Mouse (Mus musculus) embryonic facial prominence, embryonic 12.5 days (tissue): ENCODE results near the gene Nmnat2. TPM values are rescaled to one million over a fixed set of nuclear protein-coding genes. Genes with fewer than 3 reads are reported as not detected.

Source experiments
- ATAC-seq: fragments of 200-750 bp; cut with Nextera tagmentation; 2 replicates; pipeline ENCODE4 v1.8.0; 2017; ENCODE audit not compliant: insufficient number of reproducible peaks, insufficient read depth, low FRiP score, low TSS enrichment
- H3K27ac ChIP-seq: fragments of 300-500 bp; sonication (generic); 2 replicates; pipeline ENCODE4 v1.5.1; 2016; ENCODE audit warnings: mild to moderate bottlenecking
- H3K27me3 ChIP-seq: fragments of 300-500 bp; sonication (generic); 2 replicates; pipeline ENCODE4 v1.6.1; 2016; ENCODE audit warnings: mild to moderate bottlenecking, moderate library complexity
- H3K36me3 ChIP-seq: fragments of 300-500 bp; sonication (generic); 2 replicates; pipeline ENCODE4 v1.6.1; 2016; ENCODE audit warnings: mild to moderate bottlenecking
- H3K4me1 ChIP-seq: fragments of 300-500 bp; sonication (generic); 2 replicates; pipeline ENCODE4 v1.6.1; 2016
- H3K4me2 ChIP-seq: fragments of 300-500 bp; sonication (generic); replicated peaks from 2 replicates; pipeline ENCODE4 v1.6.1; 2016; ENCODE audit warnings: mild to moderate bottlenecking, moderate library complexity
- H3K4me3 ChIP-seq: fragments of 300-500 bp; sonication (generic); 2 replicates; pipeline ENCODE4 v1.5.1; 2016; ENCODE audit warnings: mild to moderate bottlenecking
- H3K9ac ChIP-seq: fragments of 300-500 bp; sonication (generic); 2 replicates; pipeline ENCODE4 v1.6.1; 2016; ENCODE audit warnings: mild to moderate bottlenecking, moderate library complexity
- H3K9me3 ChIP-seq: fragments of 300-500 bp; sonication (generic); 2 replicates; pipeline ENCODE4 v1.6.1; 2016; ENCODE audit warnings: mild to moderate bottlenecking, moderate library complexity
- WGBS: fragments of 180-500 bp; shearing (Covaris S2); methylation state at CpG from one replicate; pipeline ENCODE4 v1.1.7; 2016; 5-methylcytosine and 5-hydroxymethylcytosine counted together
- polyA plus RNA-seq: library from polyadenylated mRNA; unstranded; fragments of >200 nt; fragmentation: Nextera tagmentation; extraction: Ambion mirVana; gene quantifications from 2 replicates; pipeline ENCODE4 v1.2.1, GENCODE M21; 2016

Gene Nmnat2
- polyA plus RNA-seq, 1 experiment from 2014 or later, result 4.3 TPM

DNA sequence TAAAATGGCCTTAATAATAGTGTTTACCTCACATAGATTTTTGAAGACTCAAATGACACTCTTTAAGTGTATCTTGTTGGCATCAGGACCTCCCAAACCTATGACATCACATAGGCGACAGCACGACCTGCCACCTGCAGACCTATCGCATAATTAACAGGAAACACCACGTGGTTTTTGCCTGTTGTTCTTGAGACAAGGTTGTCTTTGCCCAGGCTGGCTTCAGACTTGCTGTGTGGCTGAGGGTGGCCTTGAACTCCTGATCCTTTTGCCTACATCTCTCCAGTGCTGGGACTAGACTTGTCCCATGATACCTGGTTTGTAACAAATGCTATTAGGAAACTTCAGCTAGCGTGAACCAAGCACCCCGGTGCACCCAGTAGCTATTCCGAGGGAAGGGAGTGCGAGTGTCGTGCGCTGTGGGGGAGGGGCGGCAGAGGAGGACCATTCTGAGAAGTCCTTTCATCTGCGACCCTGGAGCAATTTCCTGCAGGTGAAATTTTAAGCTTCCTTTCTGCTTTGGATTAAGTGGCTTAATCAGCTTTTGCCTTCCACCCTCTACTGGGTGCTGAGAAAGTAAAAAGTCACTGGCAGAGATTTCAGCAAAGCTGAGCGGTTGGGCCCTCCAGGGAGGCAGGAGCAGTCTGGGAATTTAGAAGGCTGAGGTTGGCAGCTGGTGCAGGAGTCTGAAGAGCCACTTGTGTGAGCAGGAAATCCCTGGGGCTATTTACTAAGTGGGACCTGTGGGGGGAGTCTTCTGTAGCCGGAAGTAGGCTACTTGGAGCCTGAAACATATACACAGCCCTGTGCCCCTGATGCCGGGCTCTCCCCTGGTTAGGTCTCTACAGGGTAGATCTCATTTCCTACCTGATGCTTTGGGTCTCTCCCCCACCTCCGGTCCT, 141.3 kb downstream of the Nmnat2 start:
- ATAC-seq, result peak; percentile 55; the same call in 1 of the 2 replicates
- no peaks in the 10 kb centered on the region for H3K36me3 ChIP-seq

DNA sequence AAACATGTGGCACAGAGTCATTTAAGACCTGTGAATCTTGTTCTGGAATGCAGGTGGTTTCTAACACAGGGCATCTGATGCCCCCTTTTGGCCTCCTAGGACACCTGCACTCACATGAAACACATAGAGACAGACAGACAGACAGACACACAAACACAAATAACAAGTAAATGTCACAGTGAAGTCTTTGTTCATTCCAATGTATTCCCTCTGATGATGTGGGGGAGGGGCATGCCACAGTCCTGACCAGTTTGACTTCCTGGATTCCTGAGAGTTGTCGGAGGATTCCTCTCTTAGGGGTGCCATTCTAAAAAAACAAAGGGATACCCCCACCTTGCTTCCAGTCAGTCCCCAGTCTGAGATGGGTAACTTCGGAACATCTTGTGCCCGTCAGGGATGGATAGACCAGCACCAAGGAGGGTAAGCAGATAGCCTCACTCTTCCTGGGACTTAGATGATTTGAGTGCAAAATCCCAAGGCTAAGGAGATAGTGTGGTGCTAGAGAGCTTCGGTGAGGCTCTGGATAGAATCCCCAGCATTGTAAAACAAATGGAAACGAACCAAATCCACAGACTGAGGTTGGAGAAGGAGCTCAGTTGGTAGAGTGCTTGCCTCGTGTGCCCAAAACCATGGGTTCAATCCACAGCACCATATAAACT, 142.4 kb downstream of the Nmnat2 start:
- peaks cover 18% of the 10 kb centered on the region for H3K4me1 ChIP-seq
- 83% methylated on average over 6 of the region's 6 CpGs for WGBS
- no peak overlapping the region for H3K4me3 ChIP-seq
- H3K9ac ChIP-seq, result no peak overlapping the region
- peaks cover 5% of the 10 kb centered on the region; the same call in 1 of the 2 replicates for H3K27me3 ChIP-seq
- no peak overlapping the region for H3K4me2 ChIP-seq
- no peak for ATAC-seq
- H3K9me3 ChIP-seq, result no peaks in the 10 kb centered on the region
- H3K36me3 ChIP-seq, result no peaks in the 10 kb centered on the region
- H3K27ac ChIP-seq, result no peak overlapping the region

More for the DNA sequence above, 141.3 kb downstream of the Nmnat2 start:
- no peaks in the 10 kb centered on the region for H3K9me3 ChIP-seq
- H3K4me1 ChIP-seq, result peaks cover 20% of the 10 kb centered on the region
- no peak overlapping the region for H3K27ac ChIP-seq
- no peak overlapping the region for H3K4me2 ChIP-seq
- peaks cover 5% of the 10 kb centered on the region; the same call in 1 of the 2 replicates for H3K27me3 ChIP-seq
- H3K9ac ChIP-seq, result no peak overlapping the region
- H3K4me3 ChIP-seq, result no peak overlapping the region
- WGBS, result 6% methylated on average over 16 of the region's 16 CpGs

DNA sequence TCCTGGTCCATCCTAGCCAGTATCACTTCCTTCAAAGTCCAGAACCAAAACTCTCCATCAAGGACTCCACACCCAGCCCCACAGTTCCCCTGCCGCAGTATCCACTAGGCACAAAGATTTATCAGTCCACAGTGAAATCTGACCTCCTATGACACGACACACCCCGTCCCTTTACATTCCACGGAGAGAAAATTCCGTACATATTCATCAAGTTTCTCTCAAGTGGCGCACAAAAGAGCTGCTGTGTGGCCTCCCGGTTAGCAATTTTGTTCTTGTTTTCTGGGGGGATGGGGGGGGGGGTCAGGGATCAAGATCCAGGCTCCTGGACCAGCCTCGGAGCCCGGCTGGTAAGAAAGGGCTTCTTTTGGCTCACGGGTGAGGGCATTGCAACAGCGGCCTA, 143.8 kb downstream of the Nmnat2 start:
- H3K9ac ChIP-seq, result no peak overlapping the region
- WGBS, result 28% methylated on average over 11 of the region's 11 CpGs
- no peak overlapping the region for H3K4me2 ChIP-seq
- peaks cover 18% of the 10 kb centered on the region for H3K4me1 ChIP-seq
- no peaks in the 10 kb centered on the region for H3K36me3 ChIP-seq
- H3K27me3 ChIP-seq, result peaks cover 5% of the 10 kb centered on the region; the same call in 1 of the 2 replicates
- no peak for ATAC-seq
- no peaks in the 10 kb centered on the region for H3K9me3 ChIP-seq
- no peak overlapping the region for H3K4me3 ChIP-seq
- 0 out of 2 replicates have a peak overlapping the region, but pooled peaks have one; percentile 36 for H3K27ac ChIP-seq

DNA sequence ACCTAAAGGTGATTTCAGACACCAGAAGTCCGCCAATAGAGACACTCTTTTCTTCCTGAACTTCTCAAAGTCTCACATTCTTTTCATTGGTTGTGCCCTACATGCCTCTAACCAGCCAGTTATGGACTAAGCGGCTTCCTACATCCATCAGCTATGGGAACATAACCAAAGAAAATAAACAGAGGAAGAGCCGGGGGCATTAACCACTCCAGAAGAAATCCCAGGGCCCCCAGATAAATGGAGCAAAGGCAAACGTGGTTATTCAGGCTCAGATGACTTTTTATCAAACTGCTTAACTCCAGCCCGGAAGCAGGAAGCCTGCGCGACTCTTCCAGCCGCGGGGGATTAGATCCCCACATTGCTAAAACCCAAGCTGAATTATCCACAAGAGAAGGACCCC, 146.1 kb downstream of the Nmnat2 start:
- Histone ChIP-seq H3K9me3 (no peaks in the 10 kb centered on the region), H3K27me3 (no peaks in the 10 kb centered on the region), H3K4me3 (no peak overlapping the region), H3K27ac (peak overlapping the region; percentile 51), H3K36me3 (no peaks in the 10 kb centered on the region), H3K9ac (no peak overlapping the region), H3K4me2 (peak overlapping the region; percentile 16; the same call in 1 of the 2 replicates), H3K4me1 (peaks cover 17% of the 10 kb centered on the region)
- WGBS, result 41% methylated on average over 9 of the region's 9 CpGs
- no peak for ATAC-seq

DNA sequence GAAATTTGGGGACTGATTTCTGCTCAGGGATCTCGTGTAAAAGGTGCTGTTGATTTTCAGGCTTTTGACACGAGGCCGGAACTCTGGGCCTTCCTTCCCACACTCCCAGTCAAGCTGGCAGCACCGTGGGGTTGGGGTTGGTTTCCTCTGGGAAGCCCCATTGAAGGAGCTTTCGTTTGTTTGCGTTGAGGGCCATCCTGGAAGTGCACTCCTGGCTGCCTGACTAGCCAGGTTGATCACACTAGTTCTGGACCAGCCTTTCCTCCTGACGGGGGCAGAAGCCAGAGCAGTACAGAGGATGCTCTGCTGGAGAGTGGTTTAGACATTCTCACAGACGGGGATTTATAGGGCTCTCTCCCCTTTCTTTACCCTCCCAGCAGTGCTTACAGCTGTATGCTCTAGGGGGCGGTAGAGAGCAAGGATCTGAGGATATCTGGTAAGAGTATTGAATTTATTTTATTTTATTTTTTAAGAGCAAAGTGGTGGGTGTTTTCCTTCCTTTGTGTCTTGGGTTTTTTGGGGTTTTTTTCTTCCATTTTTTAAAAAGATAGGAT, 146.6 kb downstream of the Nmnat2 start:
- no peak overlapping the region for H3K9ac ChIP-seq
- peak overlapping the region; percentile 51 for H3K27ac ChIP-seq
- no peak overlapping the region for H3K4me3 ChIP-seq
- no peaks in the 10 kb centered on the region for H3K9me3 ChIP-seq
- H3K27me3 ChIP-seq, result no peaks in the 10 kb centered on the region
- peak overlapping the region; percentile 16; the same call in 1 of the 2 replicates for H3K4me2 ChIP-seq
- peaks cover 12% of the 10 kb centered on the region for H3K4me1 ChIP-seq
- WGBS, result 28% methylated on average over 9 of the region's 9 CpGs
- ATAC-seq, result no peak; the same call in 1 of the 2 replicates
- no peaks in the 10 kb centered on the region for H3K36me3 ChIP-seq

DNA sequence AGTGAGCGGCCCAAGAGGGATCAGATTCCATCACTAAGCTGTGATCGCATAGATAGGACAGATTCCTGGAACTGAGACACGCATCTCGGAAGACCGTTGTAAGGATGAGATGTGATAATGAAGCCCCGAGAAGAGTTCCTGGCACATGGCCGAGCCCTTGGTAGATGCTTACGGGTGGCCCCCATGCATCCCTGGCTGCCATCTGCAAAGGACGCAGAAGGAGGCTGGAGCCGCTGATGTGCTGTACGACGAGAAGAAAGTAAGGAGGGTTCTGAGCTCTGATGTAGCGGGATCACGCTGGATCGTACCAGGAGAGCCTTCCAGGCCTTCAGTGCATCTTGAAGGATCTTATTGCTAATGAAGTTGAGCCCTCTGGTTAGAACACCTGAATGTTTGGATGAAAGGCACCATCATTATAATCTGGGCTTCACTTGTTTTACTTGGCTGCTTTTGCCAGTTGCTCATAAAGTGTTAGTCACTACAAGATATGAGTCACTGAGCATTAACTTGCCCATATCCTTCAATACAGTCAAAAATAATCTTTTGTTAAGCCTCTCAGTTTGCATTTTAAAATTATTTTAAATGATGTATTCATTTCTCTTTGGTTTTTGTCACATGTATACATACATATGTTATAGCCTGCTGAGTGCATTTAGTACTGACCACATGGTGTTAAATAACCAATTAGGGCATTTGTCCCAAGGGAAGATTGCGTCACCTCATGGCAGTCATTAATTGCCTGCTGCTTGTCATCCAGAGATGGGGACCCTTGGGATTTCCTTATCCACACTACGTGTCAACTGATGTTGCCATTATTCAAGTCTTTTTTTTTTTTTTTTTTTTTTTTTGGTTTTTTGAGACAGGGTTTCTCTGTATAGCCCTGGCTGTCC, 147.7 kb downstream of the Nmnat2 start:
- ATAC-seq, result no peak
- H3K4me2 ChIP-seq, result no peak overlapping the region
- no peak overlapping the region for H3K9ac ChIP-seq
- no peak overlapping the region for H3K27ac ChIP-seq
- no peaks in the 10 kb centered on the region for H3K36me3 ChIP-seq
- H3K27me3 ChIP-seq, result no peaks in the 10 kb centered on the region
- H3K4me3 ChIP-seq, result no peak overlapping the region
- peaks cover 9% of the 10 kb centered on the region; the same call in 1 of the 2 replicates for H3K4me1 ChIP-seq
- WGBS, result 93% methylated on average over 17 of the region's 17 CpGs
- H3K9me3 ChIP-seq, result no peaks in the 10 kb centered on the region

DNA sequence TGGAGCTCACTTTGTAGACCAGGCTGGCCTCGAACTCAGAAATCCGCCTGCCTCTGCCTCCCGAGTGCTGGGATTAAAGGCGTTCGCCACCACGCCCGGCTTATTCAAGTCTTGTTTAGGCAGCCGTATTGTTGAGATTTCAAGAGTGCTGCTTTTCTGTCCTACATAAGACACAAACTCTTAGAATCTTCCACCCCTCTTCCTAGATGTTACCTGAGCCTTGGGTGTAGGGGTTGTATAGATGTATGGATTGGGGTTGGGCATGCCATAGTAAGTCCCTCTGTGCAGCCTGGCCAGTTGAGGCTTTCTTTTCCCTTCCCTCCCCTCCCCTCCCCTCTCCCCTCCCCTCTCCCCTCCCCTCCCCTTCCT, 148.4 kb downstream of the Nmnat2 start:
- 97% methylated on average over 8 of the region's 8 CpGs for WGBS
- Histone ChIP-seq H3K9me3 (no peaks in the 10 kb centered on the region), H3K9ac (no peak overlapping the region), H3K27me3 (no peaks in the 10 kb centered on the region), H3K4me1 (peaks cover 9% of the 10 kb centered on the region), H3K36me3 (no peaks in the 10 kb centered on the region), H3K27ac (no peak overlapping the region), H3K4me2 (no peak overlapping the region), H3K4me3 (no peak overlapping the region)
- ATAC-seq, result no peak

DNA sequence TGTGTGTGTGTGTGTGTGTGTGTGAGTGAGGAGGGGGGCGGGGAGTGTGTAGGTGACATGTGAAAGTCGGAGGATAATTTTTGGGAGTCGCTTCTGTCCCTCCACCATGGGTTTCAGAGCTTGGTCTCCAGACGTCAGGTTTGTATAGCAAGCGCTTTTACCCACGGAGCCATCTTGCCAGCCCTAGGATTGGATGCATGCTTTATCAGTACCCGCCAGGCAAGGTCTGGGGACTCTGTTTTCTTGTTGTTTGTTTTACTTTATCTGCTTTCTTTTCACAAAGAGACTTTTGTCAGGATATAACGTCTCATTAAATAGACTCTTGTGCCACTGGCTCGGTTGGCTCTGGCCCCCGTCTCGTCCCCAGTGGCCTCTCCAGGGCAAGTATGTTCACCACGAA, 150.0 kb downstream of the Nmnat2 start:
- no peak for ATAC-seq
- H3K36me3 ChIP-seq, result no peaks in the 10 kb centered on the region
- H3K9ac ChIP-seq, result no peak overlapping the region
- H3K27me3 ChIP-seq, result no peaks in the 10 kb centered on the region
- peaks cover 12% of the 10 kb centered on the region for H3K4me1 ChIP-seq
- no peak overlapping the region for H3K4me2 ChIP-seq
- no peaks in the 10 kb centered on the region for H3K9me3 ChIP-seq
- 74% methylated on average over 12 of the region's 12 CpGs for WGBS
- no peak overlapping the region for H3K4me3 ChIP-seq
- no peak overlapping the region for H3K27ac ChIP-seq

DNA sequence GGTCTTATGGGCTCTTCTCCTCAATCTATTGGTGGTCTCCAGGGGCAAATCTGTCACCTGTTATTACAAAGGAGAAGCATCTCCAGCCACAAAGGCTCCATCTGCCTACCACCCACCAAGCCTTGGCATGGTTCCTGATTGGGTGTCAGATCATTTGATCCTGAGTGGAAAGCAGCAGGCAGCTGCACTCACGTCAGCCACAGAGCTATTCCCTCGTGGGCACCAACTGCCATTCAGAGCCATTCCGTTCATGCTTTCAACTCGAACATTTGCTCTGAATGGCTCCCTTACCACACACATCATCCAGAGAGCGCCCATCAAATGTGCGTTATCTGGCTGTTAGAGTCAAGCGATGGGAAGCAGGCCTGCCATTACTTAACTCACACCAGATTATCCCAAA, 153.1 kb downstream of the Nmnat2 start:
- H3K4me2 ChIP-seq, result no peak overlapping the region

DNA sequence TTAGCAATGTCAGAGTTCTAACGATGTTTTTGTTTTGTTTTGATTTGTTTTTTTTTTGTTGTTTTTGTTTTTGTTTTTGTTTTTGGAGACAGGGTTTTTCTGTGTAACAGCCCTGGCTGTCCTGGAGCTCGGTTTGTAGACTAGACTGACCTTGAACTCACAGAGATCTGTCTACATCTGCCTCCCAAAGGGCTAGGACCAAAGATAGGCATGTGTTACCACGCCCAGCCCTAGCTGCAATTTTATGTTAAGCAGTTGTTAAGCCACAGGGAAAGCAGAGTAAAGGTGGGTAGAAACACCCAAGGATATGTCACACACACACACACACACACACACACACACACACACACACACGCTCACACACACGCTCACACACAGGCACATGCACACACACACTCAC, 154.6 kb downstream of the Nmnat2 start:
- no peak for ATAC-seq
- Histone ChIP-seq H3K27ac (no peak overlapping the region), H3K36me3 (no peaks in the 10 kb centered on the region), H3K4me1 (peaks cover 3% of the 10 kb centered on the region; the same call in 1 of the 2 replicates), H3K27me3 (no peaks in the 10 kb centered on the region), H3K4me2 (no peak overlapping the region), H3K9me3 (no peaks in the 10 kb centered on the region), H3K4me3 (no peak overlapping the region), H3K9ac (no peak overlapping the region)
- 89% methylated on average over 5 of the region's 5 CpGs for WGBS

More for the DNA sequence above, 153.1 kb downstream of the Nmnat2 start:
- WGBS, result 43% methylated on average over 7 of the region's 7 CpGs
- Histone ChIP-seq H3K9ac (no peak overlapping the region), H3K36me3 (no peaks in the 10 kb centered on the region), H3K9me3 (no peaks in the 10 kb centered on the region), H3K27ac (no peak overlapping the region), H3K27me3 (no peaks in the 10 kb centered on the region), H3K4me1 (peaks cover 3% of the 10 kb centered on the region; the same call in 1 of the 2 replicates), H3K4me3 (no peak overlapping the region)
- ATAC-seq, result no peak; the same call in 1 of the 2 replicates

DNA sequence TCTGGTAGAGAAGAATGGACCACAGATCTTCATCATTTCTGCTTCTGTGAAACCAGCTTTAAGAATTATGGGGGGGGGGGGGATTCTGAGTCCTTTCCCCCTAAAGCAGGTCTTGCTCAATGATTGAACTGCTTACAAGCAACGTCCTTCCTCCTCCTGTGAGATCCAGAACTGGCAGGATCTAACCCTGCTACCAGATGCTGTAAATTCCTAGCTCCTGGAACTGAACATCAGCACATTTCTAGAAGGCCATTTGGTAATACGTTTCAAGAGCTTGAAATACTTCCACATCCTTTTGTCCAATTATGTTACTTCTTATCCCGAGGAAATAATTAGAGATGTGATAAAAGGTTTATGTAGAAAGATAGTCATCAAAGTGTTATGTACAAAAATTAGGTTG, 155.0 kb downstream of the Nmnat2 start:
- ATAC-seq, result no peak
- no peak overlapping the region for H3K4me3 ChIP-seq
- no peak overlapping the region for H3K4me2 ChIP-seq
- H3K27ac ChIP-seq, result no peak overlapping the region
- H3K9me3 ChIP-seq, result no peaks in the 10 kb centered on the region
- no peaks in the 10 kb centered on the region for H3K36me3 ChIP-seq
- no peaks in the 10 kb centered on the region for H3K27me3 ChIP-seq
- WGBS, result 61% methylated on average over 3 of the region's 3 CpGs
- H3K4me1 ChIP-seq, result peaks cover 3% of the 10 kb centered on the region; the same call in 1 of the 2 replicates
- H3K9ac ChIP-seq, result no peak overlapping the region
